Mouse (Mus musculus) neutrophil, adult 65 days (primary cell): Measurements from ENCODE around the gene Creb1. TPM values are rescaled to one million over a fixed set of nuclear protein-coding genes. Genes with fewer than 3 reads are reported as not detected.

ENCODE experiments used
- total RNA-seq: library from RNA; stranded (reverse); gene quantifications from 2 replicates; pipeline ENCODE4 v1.2.4, GENCODE M21; 2023

Creb1 gene
- total RNA-seq: 47.1 and 59.0 TPM in 2 replicates

DNA sequence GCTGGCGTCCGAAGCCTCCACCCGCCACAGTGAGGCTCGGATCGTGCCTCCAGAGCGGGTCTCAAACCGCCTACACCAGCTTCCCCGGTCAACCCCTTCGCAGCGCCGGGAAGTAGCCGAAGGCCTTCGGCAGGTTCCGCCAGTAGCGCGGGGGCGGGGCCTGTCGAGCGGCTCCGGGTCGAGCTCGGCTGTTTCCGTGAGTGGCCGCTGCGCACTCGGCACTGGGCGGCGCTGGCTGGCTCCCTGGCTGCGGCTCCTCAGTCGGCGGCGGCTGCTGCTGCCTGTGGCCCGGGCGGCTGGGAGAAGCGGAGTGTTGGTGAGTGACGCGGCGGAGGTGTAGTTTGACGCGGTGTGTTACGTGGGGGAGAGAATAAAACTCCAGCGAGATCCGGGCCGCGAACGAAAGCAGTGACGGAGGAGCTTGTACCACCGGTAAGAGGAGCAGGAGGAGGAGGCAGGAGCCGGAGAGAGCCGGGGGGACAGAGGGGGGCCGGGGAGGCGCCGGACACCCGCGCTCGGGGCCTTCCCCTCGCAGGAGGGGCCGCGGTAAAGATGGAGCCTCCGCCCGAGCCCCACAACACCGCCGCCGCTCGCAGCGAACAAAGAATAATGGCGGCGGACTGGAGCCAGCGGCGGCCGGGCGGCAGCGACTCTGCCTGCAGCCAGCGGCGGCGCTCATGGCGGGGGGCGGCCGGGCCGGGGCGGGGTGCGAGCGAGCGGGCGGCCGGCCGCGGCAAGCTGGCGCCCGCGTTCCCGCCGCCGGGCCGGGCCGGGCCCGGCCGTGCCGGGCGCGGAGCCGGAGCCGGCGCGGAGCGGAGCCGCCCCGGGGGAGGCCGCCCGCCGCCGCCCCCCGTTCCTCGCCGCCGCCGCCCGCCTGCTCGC is at the start of gene Creb1:
Creb1 (plus strand) TSS at position 57 of the 882 bp plus-strand sequence.

DNA sequence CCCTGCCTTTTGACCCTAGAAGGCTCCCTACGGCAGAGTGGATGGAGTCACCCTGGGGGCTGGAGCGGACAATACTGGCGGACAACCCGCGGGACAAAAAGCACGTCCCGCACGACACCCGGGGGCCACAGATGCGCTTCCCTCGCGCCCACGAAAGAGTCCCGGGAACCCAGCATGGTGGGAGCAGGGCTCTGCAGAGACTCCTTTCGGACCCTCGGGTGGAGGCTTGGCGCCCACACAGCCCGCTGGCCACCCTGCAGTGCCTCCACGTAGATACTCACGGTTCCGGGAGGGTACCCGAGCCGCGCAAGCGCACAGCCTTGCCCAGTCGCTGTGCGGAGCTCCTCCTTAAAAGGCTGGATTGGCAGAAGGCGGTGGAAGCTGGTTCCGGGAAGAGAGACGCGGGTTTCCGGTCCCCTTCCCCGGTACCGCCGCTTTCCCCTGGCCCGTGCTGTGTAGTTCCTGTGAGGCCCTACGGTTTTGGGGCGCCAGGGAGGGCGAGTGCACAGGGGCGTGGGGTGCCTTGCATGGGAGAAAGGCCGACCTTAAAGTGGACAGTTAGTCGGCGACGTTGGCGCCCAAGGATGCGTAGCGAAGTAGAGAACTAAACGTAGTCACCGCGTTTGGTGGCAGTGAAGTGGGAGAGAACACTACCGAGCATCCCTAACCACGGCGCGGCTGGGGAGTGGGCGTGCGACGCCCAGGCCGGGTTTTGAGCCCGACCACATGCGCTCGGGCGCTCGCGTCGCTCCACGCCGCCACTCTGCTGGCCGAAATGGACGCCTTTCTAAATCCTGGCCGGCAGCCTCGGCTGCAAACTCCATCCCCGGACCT is 84.7 kb downstream of the Creb1 start, which contains the start of gene Mettl21a:
Mettl21a (minus strand) TSS at position 362 of the 834 bp plus-strand sequence.

Other genes starting within 250 kb of the Creb1 start
- gene Mettl21a, start 84.6 kb downstream of the Creb1 start, total RNA-seq: 1.4 and 3.8 TPM in 2 replicates
- 7.1 and 9.8 TPM in 2 replicates for gene Ccnyl1, start 157.8 kb downstream of the Creb1 start, total RNA-seq
- 4.4 and 4.6 TPM in 2 replicates for gene Fzd5, start 205.1 kb downstream of the Creb1 start, total RNA-seq